Mouse (Mus musculus): ENCODE data around the gene Eif4g1. TPM values are rescaled to one million over a fixed set of nuclear protein-coding genes. Genes with fewer than 3 reads are reported as not detected.

Gene Eif4g1
- polyA plus RNA-seq, 1 experiment from 2014 or later: 180 TPM

DNA sequence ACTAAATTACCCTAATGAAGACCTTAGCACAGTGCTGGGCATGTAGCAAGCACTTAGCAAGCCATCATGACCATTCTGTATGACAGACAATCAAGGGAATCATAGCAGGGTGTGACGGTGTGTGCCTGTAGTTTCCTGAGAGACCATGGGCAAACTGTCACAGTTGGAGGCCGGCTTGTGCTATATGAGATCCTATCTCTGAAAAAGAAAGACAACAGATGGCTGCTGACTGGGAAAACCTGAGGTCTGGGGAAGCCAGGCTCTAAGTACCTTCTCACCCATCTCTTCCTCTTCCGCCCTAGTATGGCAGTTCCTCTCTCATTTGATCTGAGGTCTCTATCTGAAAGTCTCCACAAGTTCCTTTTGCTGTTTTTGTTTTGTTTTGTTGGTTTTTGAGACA, 37.7 kb downstream of the Eif4g1 start:
- H3K9me3 ChIP-seq (ENCODE audit: control insufficient read depth, low read depth, low read length): no peaks in the 10 kb centered on the region
- H3K27me3 ChIP-seq (ENCODE audit: control insufficient read depth, insufficient read depth, low read length): no peaks in the 10 kb centered on the region
- no peak overlapping the region for H3K9ac ChIP-seq (replicated peaks; ENCODE audit: low read depth, low read length)
- no peak for ATAC-seq (ENCODE audit: insufficient number of reproducible peaks, insufficient read depth, low FRiP score, low read depth)
- H3K36me3 ChIP-seq (ENCODE audit: control insufficient read depth, insufficient read depth, low read length): peaks cover 12% of the 10 kb centered on the region; the same call in 1 of the 2 replicates
- H3K4me3 ChIP-seq (ENCODE audit: low read depth, low read length): no peak overlapping the region
- 89% methylated on average over 3 of the region's 3 CpGs for WGBS
- no peak overlapping the region for H3K27ac ChIP-seq (ENCODE audit: low read length)
- H3K4me2 ChIP-seq (replicated peaks; ENCODE audit: low read depth, low read length): no peak overlapping the region
- H3K4me1 ChIP-seq (ENCODE audit: control insufficient read depth, insufficient read depth, low read length): peaks cover 16% of the 10 kb centered on the region

GRCm38 (mm10) chr16:20706407-20707055, 38.4 kb downstream of the Eif4g1 start:
- no peaks in the 10 kb centered on the region for H3K9me3 ChIP-seq (ENCODE audit: control insufficient read depth, low read depth, low read length)
- H3K4me2 ChIP-seq (replicated peaks; ENCODE audit: low read depth, low read length): no peak overlapping the region
- peaks cover 12% of the 10 kb centered on the region; the same call in 1 of the 2 replicates for H3K36me3 ChIP-seq (ENCODE audit: control insufficient read depth, insufficient read depth, low read length)
- WGBS: 85% methylated on average over 2 of the region's 2 CpGs
- no peak overlapping the region for H3K4me3 ChIP-seq (ENCODE audit: low read depth, low read length)
- H3K9ac ChIP-seq (replicated peaks; ENCODE audit: low read depth, low read length): no peak overlapping the region
- H3K4me1 ChIP-seq (ENCODE audit: control insufficient read depth, insufficient read depth, low read length): peaks cover 12% of the 10 kb centered on the region
- no peak overlapping the region for H3K27ac ChIP-seq (ENCODE audit: low read length)
- ATAC-seq (ENCODE audit: insufficient number of reproducible peaks, insufficient read depth, low FRiP score, low read depth): no peak
- H3K27me3 ChIP-seq (ENCODE audit: control insufficient read depth, insufficient read depth, low read length): no peaks in the 10 kb centered on the region

- WGBS: 93% methylated on average over 21 of the region's 21 CpGs
- no peak for ATAC-seq (ENCODE audit: insufficient number of reproducible peaks, insufficient read depth, low FRiP score, low read depth)
- no peak overlapping the region for H3K4me2 ChIP-seq (replicated peaks; ENCODE audit: low read depth, low read length)
- H3K4me1 ChIP-seq (ENCODE audit: control insufficient read depth, insufficient read depth, low read length): no peaks in the 10 kb centered on the region
- H3K9ac ChIP-seq (replicated peaks; ENCODE audit: low read depth, low read length): no peak overlapping the region
- H3K27me3 ChIP-seq (ENCODE audit: control insufficient read depth, insufficient read depth, low read length): no peaks in the 10 kb centered on the region
- H3K4me3 ChIP-seq (ENCODE audit: low read depth, low read length): no peak overlapping the region
- no peak overlapping the region for H3K27ac ChIP-seq (ENCODE audit: low read length)
- H3K36me3 ChIP-seq (ENCODE audit: control insufficient read depth, insufficient read depth, low read length): peaks cover 7% of the 10 kb centered on the region; the same call in 1 of the 2 replicates
- no peaks in the 10 kb centered on the region for H3K9me3 ChIP-seq (ENCODE audit: control insufficient read depth, low read depth, low read length)
Observed at GRCm38 (mm10) chr16:20708220-20708938, 40.3 kb downstream of the Eif4g1 start.

GRCm38 (mm10) chr16:20708939-20709734, 41.0 kb downstream of the Eif4g1 start:
- Histone ChIP-seq H3K9ac (replicated peaks; ENCODE audit: low read depth, low read length) (no peak overlapping the region), H3K4me2 (replicated peaks; ENCODE audit: low read depth, low read length) (no peak overlapping the region), H3K9me3 (ENCODE audit: control insufficient read depth, low read depth, low read length) (no peaks in the 10 kb centered on the region), H3K4me3 (ENCODE audit: low read depth, low read length) (no peak overlapping the region), H3K4me1 (ENCODE audit: control insufficient read depth, insufficient read depth, low read length) (peaks cover 5% of the 10 kb centered on the region; the same call in 1 of the 2 replicates), H3K27ac (ENCODE audit: low read length) (no peak overlapping the region), H3K36me3 (ENCODE audit: control insufficient read depth, insufficient read depth, low read length) (peaks cover 3% of the 10 kb centered on the region; the same call in 1 of the 2 replicates), H3K27me3 (ENCODE audit: control insufficient read depth, insufficient read depth, low read length) (no peaks in the 10 kb centered on the region)
- 77% methylated on average over 18 of the region's 19 CpGs for WGBS
- ATAC-seq (ENCODE audit: insufficient number of reproducible peaks, insufficient read depth, low FRiP score, low read depth): no peak

- H3K36me3 ChIP-seq (ENCODE audit: control insufficient read depth, insufficient read depth, low read length): no peaks in the 10 kb centered on the region; the same call in 1 of the 2 replicates
- ATAC-seq (ENCODE audit: insufficient number of reproducible peaks, insufficient read depth, low FRiP score, low read depth): no peak
Observed at GRCm38 (mm10) chr16:20710370-20710769, 42.3 kb downstream of the Eif4g1 start.

GRCm38 (mm10) chr16:20710810-20711209, 42.7 kb downstream of the Eif4g1 start:
- Histone ChIP-seq H3K9ac (replicated peaks; ENCODE audit: low read depth, low read length) (no peak overlapping the region), H3K4me2 (replicated peaks; ENCODE audit: low read depth, low read length) (no peak overlapping the region), H3K4me3 (ENCODE audit: low read depth, low read length) (no peak overlapping the region), H3K27me3 (ENCODE audit: control insufficient read depth, insufficient read depth, low read length) (no peaks in the 10 kb centered on the region), H3K4me1 (ENCODE audit: control insufficient read depth, insufficient read depth, low read length) (peaks cover 18% of the 10 kb centered on the region; the same call in 1 of the 2 replicates), H3K27ac (ENCODE audit: low read length) (no peak overlapping the region), H3K36me3 (ENCODE audit: control insufficient read depth, insufficient read depth, low read length) (no peaks in the 10 kb centered on the region; the same call in 1 of the 2 replicates), H3K9me3 (ENCODE audit: control insufficient read depth, low read depth, low read length) (no peaks in the 10 kb centered on the region)
- 82% methylated on average over 4 of the region's 4 CpGs for WGBS
- no peak for ATAC-seq (ENCODE audit: insufficient number of reproducible peaks, insufficient read depth, low FRiP score, low read depth)

More at GRCm38 (mm10) chr16:20710370-20710769, 42.3 kb downstream of the Eif4g1 start:
- Histone ChIP-seq H3K4me3 (ENCODE audit: low read depth, low read length) (no peak overlapping the region), H3K9me3 (ENCODE audit: control insufficient read depth, low read depth, low read length) (no peaks in the 10 kb centered on the region), H3K27me3 (ENCODE audit: control insufficient read depth, insufficient read depth, low read length) (no peaks in the 10 kb centered on the region), H3K27ac (ENCODE audit: low read length) (no peak overlapping the region), H3K4me1 (ENCODE audit: control insufficient read depth, insufficient read depth, low read length) (peaks cover 18% of the 10 kb centered on the region; the same call in 1 of the 2 replicates), H3K4me2 (replicated peaks; ENCODE audit: low read depth, low read length) (no peak overlapping the region), H3K9ac (replicated peaks; ENCODE audit: low read depth, low read length) (no peak overlapping the region)
- WGBS: 93% methylated on average over 11 of the region's 11 CpGs

DNA sequence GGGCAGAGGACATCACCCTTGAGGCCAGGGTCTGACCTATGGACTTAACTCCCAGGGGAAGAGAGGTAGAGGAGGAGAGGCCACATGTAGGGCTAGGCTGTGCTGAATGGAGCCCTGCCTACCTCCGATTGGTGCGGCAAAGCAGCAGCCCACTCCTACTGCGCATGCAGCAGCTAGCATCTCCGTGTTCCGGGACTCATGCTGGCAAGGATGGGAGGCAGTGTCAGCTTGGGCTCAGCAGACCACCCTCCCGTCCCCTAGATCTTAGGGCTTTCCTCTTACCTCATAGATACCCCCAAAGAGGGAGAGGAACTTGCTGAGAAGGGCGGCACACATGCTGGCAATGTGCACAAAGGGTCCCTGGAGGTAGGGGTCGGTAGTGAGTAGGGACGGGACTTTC, 44.1 kb downstream of the Eif4g1 start:
- no peaks in the 10 kb centered on the region for H3K27me3 ChIP-seq (ENCODE audit: control insufficient read depth, insufficient read depth, low read length)
- no peak overlapping the region for H3K4me3 ChIP-seq (ENCODE audit: low read depth, low read length)
- H3K36me3 ChIP-seq (ENCODE audit: control insufficient read depth, insufficient read depth, low read length): no peaks in the 10 kb centered on the region; the same call in 1 of the 2 replicates
- no peak overlapping the region for H3K9ac ChIP-seq (replicated peaks; ENCODE audit: low read depth, low read length)
- peaks cover 18% of the 10 kb centered on the region; the same call in 1 of the 2 replicates for H3K4me1 ChIP-seq (ENCODE audit: control insufficient read depth, insufficient read depth, low read length)
- WGBS: 71% methylated on average over 9 of the region's 9 CpGs
- no peak overlapping the region for H3K27ac ChIP-seq (ENCODE audit: low read length)
- no peaks in the 10 kb centered on the region for H3K9me3 ChIP-seq (ENCODE audit: control insufficient read depth, low read depth, low read length)
- ATAC-seq (ENCODE audit: insufficient number of reproducible peaks, insufficient read depth, low FRiP score, low read depth): no peak
- no peak overlapping the region for H3K4me2 ChIP-seq (replicated peaks; ENCODE audit: low read depth, low read length)

- H3K4me1 ChIP-seq (ENCODE audit: control insufficient read depth, insufficient read depth, low read length): peaks cover 18% of the 10 kb centered on the region; the same call in 1 of the 2 replicates
- H3K27me3 ChIP-seq (ENCODE audit: control insufficient read depth, insufficient read depth, low read length): no peaks in the 10 kb centered on the region
- no peak overlapping the region for H3K4me3 ChIP-seq (ENCODE audit: low read depth, low read length)
- no peak overlapping the region for H3K4me2 ChIP-seq (replicated peaks; ENCODE audit: low read depth, low read length)
- ATAC-seq (ENCODE audit: insufficient number of reproducible peaks, insufficient read depth, low FRiP score, low read depth): no peak
- H3K9ac ChIP-seq (replicated peaks; ENCODE audit: low read depth, low read length): no peak overlapping the region
- WGBS: 79% methylated on average over 7 of the region's 7 CpGs
- H3K27ac ChIP-seq (ENCODE audit: low read length): no peak overlapping the region
- no peaks in the 10 kb centered on the region; the same call in 1 of the 2 replicates for H3K36me3 ChIP-seq (ENCODE audit: control insufficient read depth, insufficient read depth, low read length)
- H3K9me3 ChIP-seq (ENCODE audit: control insufficient read depth, low read depth, low read length): no peaks in the 10 kb centered on the region
Observed at GRCm38 (mm10) chr16:20712889-20713288, 44.8 kb downstream of the Eif4g1 start.

Data from stomach, embryonic 14.5 days (tissue).